Mouse (Mus musculus) urinary bladder, postnatal 0 days (tissue): ENCODE measurements around the gene Camk2g. TPM values are rescaled to one million over a fixed set of nuclear protein-coding genes. Genes with fewer than 3 reads are reported as not detected.

Source experiments
- microRNA-seq: library from miRNA; unstranded; fragments of <30 nt; microRNA quantifications from one replicate; pipeline ENCODE4, GENCODE M21; 2016
- polyA plus RNA-seq: library from polyadenylated mRNA; unstranded; fragments of >200 nt; fragmentation: Nextera tagmentation; extraction: Ambion mirVana; gene quantifications from 2 replicates; pipeline ENCODE4 v1.2.1, GENCODE M21; 2015

Camk2g gene
- polyA plus RNA-seq: 246 and 275 TPM in 2 replicates

DNA sequence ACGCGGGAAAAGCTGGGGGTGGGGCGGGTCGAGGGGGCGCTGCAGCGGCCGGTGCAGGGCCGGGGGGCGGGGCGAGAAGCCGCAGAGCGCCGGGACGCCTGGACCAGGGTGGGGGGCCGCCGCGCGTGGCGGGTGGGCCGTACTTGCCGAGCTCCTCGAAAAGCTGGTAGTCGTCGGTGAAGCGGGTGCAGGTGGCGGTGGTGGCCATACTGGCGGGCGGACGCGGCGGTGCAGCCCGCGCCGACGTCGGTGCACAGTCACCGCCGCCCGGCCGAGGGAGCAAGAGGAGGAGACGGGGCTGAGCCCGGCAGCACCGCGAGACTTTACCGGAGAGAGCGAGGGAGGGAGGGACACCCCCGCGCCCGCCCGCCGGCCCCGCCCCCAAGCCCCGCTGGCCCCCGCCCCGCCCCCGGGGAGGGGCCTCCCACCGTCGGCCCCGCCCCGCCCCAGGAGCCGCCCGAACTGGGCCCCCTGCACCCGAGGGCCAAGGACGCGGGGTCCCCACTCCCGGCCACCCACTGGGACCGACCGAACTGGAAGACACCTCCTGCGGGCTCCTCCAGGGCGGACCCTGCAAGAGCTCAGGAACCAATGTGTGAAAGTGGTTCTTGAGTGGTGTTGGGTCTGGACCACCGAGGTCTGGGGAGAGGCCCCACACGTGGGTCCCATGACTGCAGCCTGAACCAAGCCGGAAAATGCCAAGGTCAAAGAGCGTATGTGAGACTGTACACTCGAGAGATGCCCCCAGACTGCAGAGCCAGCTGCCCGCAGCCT is at the start of gene Camk2g:
TSS of gene Camk2g (minus strand) at position 331 of the 774 bp plus-strand sequence.

DNA sequence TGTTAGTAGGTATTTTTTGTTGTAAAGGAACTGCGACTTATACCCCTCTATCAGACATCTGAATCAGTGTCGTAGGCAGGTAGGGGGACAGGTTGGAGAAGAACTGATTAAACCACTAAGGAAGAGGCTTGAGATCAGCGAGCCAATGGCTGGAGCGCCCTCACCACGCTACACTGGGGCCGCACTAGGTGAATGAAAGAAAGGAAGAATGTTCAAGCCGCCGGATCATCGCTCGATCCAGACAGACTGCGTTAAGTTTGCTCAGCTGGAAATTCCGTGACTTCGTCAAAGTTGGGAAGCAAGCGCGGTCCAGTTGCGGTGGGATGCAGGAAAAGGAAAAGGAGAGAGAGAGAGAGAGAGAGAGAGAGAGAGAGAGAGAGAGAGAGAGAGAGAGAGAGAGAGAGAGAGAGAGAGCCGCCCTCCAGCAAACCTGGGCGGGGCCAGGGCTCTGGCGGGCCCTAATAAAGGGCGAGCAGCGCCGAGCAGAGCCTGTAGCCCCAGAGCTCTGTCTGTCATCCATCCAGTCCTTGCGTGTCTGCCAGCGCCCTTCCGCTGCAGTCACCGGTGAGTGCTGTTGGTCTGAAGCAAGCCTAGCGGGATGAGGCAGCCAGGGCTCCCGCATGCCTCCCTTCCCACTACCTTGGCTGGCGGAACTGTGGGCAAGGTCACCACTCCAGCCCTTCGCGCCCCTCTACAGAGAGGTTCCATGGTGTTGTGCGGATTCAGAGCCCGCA is 42.5 kb upstream of the Camk2g start, which contains the start of gene Plau:
TSS of gene Plau (plus strand) at position 490 of the 734 bp plus-strand sequence.

DNA sequence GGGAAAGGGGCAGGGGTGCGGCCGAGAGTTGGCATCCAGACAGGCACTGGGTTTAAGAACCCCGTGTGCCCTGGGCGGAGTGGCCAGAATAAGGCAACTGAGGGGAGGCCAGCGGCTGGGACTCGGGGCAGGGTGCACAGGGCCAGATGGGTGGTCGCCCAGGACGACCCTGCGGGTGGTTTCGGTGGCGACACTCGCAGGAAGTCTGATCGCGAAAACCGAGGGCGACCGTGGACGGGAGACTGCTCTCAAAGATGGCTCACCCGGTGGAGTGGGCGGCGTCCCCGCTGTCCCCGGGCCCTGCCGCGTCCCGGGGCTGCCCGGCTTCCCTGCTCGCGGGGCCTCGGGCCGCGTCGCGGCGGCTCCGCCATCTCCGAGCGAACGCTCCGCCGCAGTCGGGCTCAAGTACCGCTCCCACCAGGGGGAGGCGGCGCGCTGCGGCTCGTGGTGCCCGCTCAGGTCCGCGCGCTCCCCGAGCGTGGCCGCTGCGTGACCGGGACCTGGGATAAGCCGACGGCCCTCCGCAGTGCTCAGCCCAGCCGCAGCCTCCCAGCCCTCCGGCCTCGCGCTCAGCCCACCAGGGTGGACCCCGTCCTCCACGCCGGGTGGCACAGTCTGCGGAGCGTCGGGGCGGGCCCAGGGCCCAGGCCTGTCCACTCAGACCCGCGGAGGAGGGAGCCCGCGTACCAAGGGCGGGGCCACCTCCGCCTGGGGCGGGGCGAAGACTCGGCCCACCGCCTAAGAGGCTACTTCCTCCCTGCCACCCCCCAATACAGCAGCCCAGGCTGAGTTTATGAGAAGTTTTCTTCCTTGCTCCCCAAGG is 59.7 kb downstream of the Camk2g start, which contains the start of gene Ndst2:
TSS of gene Ndst2 (minus strand) at position 611 of the 823 bp plus-strand sequence.

DNA sequence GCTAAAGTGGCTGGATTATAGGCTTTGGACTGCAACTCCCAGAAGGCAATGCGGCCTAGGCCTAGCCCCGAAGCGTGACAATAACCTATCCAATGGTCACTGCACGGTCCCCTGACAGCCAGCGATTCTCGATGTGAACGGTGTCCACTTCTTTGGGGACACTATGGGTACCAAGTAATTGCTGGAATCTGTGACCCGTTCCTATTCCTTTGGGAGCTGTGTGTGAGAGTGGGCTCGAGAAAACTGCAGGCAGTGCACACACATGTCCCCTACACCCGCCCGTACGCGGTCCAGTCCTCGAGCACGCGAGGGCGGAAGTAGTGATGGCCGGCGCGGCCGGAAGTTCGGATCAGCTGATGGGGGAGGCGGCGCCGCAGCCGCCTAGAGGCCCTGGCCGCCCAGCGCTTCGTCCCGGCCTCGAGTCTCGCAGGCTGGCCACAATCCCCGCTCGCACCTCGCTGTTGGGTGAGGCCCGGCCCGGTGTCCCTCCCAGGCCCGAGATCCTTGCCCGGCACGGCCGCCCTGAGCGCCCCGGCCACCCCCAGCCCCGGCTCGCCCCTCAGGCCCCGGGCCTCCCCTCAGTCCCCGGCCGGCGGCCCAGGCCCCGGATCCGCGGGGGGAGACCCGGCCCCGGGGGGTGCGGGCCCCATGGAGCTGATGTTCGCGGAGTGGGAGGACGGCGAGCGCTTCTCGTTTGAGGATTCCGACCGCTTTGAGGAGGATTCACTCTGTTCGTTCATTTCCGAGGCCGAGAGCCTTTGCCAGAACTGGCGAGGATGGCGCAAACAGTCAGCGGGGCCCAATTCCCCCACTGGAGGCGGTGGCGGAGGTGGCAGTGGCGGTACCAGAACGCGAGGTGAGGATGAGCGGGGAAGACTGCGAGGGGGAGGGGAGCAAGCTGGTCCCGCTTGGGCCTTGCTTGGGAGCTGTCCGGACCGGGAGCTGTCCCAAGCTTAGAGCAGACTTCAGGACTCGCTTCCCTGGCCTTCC is 86.4 kb downstream of the Camk2g start, which contains the start of gene Zswim8:
TSS of gene Zswim8 (plus strand) at position 352 of the 990 bp plus-strand sequence.

DNA sequence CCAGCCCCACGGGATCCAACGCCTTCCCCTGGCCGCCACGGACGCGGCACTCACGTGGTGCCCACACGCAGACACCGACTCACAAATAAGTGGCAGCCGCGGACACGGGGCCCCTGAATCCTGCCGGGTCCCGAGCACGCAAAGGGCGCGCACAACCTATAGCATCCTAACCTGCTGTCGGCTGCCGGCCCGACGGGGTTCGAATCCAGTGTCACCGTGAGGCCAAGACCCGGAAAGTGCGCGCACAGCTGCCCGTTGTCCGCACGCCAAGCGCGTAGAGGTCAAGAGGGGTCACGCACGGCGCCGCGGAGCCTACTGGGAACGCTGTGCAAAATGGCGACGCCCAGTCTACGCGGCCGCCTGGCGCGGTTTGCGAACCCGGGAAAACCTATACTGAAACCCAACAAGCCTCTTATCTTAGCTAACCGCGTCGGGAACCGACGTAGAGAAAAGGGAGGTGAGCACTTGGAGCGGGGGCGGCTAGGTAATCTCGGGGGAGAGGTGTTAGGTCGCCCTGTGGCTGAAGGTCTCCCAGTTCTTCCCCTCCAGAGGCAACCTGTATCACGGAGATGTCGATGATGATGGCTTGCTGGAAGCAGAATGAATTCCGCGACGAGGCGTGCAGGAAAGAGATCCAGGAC is 91.0 kb downstream of the Camk2g start, which contains the start of gene Chchd1:
TSS of gene Chchd1 (plus strand) at position 266 of the 641 bp plus-strand sequence.

DNA sequence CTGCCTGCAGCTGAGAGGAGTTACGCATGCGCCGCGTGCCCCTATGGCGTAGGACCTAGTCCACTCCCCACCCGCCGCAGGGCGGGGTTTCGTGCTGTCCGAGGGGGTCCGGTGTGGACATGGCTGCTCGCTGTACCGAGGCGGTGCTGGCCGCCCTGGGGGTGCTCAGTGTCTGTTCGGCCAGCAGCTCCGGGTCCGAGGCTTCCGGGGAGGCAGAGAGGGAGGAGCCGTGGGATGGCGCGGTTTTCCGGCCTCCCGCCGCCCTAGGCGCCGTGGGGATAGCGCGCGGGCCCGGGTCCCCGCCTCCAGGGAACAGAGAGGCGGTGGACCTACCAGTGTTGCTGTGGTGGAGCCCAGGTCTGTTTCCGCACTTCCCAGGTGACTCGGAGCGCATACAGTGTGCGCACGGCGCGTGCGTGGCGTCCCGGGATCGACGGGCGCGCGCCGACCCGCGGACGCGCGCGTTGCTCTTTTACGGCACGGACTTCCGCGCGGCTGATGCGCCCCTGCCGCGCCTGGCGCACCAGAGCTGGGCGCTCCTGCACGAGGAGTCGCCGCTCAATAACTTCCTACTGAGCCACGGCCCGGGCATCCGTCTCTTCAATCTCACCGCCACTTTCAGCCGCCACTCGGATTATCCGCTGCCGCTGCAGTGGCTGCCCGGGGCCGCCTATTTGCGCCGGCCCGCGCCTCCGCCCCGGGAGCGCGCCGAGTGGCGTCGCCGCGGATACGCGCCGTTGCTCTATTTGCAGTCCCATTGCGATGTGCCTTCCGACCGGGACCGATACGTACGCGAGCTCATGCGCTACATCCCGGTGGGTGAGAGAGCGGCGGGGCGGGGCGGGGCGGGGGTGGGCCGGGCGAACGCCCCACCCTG is 98.8 kb downstream of the Camk2g start, which contains the start of gene Fut11:
TSS of gene Fut11 (plus strand) at position 85 of the 877 bp plus-strand sequence.

Small RNAs within 50 kb of the gene (microRNA-seq; reads per million reads assigned to microRNA genes)
- not detected for gene Mir6946

Other genes with a start within 250 kb of the Camk2g start
- 27.5 and 33.6 TPM in 2 replicates for gene Ppp3cb, start 247.5 kb downstream of the Camk2g start, polyA plus RNA-seq
- gene Usp54, start 153.0 kb downstream of the Camk2g start, polyA plus RNA-seq: 2.2 and 2.9 TPM in 2 replicates
- gene Myoz1, start 137.5 kb downstream of the Camk2g start, polyA plus RNA-seq: 0.39 and 0.48 TPM in 2 replicates
- gene Synpo2l, start 125.7 kb downstream of the Camk2g start, polyA plus RNA-seq: 0.10 and 0.13 TPM in 2 replicates
- 43.1 and 43.9 TPM in 2 replicates for gene Sec24c, start 119.8 kb downstream of the Camk2g start, polyA plus RNA-seq
- 19.0 and 21.6 TPM in 2 replicates for gene Fut11, start 99.1 kb downstream of the Camk2g start, polyA plus RNA-seq
- gene Chchd1, start 91.1 kb downstream of the Camk2g start, polyA plus RNA-seq: 156 and 181 TPM in 2 replicates
- gene Zswim8, start 86.5 kb downstream of the Camk2g start, polyA plus RNA-seq: 18.9 and 19.7 TPM in 2 replicates
- 13.5 and 14.0 TPM in 2 replicates for gene Ndst2, start 59.5 kb downstream of the Camk2g start, polyA plus RNA-seq
- gene Plau, start 42.6 kb upstream of the Camk2g start, polyA plus RNA-seq: 8.3 and 9.8 TPM in 2 replicates
- 305 and 406 TPM in 2 replicates for gene Vcl, start 135.3 kb upstream of the Camk2g start, polyA plus RNA-seq